Mouse (Mus musculus): ENCODE measurements at regions not wholly inside any gene's neighbourhood (a gene's known extent, or its start where the extent isn't known, plus 50 kb on each side); places are given as distances from the start of the nearest gene placed in this dataset.

DNA sequence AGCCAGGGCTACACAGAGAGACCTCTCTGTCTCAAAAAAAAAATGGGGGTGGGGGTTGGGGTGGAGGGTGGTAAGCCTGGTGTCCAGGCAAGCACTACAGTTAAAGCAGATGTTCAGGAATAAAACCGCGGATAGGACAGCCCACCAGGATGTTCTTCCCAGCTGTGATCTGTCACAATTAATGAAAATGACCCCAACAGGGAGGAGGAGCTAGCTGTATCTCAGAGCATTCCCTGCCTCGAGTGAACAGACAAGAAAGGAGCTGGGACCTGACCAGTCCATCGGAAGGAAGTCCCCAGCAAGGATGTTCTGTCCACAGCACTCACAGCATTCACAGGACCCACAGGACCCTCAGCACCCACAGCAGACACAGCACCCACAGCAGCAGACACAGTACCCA is 80.4 kb downstream of the Utp6 start:
- DNase-seq = no peak

DNA sequence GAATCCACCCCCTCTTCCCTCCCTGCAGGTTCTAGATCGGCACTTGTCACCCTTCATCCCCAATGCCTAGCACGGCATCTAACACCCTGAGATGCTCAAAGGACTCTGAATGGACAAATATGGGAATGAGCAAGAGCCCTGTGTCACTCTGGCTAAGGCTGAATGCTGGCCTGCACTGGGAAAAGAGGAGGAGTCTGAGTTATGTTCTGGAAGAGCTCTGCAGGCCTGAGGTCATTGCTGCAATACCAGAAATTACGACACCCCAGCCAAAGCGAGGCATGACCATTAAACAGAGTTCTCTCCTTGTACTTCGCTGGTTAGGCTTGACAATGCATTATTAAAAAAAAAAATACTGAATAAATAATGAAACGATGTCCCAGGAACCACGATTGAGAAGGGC is 84.1 kb downstream of the Utp6 start:
- DNase-seq = no peak

DNA sequence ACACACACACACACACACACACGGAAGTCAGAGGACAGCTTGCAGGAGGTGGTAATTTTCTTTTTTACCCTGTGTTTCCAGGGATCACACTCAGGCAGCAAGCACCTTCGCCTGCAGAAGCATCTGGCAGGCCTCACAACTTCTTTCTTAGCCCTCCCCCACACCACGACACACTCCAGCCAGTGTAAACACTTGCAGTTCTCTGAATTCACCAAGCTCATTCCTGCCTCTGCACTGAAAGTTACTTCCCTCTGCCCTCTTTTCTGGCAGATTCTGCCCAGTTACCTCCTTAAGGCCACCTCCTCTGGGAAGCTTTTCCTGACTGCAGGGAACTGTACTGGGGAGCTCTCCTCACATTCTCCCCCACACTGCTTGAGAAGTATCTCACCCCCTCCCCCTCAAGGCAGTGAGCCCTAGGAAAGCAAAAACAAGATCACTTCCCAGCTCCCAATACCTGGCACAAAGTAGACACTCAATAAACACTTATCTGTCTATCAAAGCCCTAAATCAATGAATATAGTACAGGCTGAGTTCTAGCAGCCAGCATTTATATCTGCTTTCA is 84.9 kb downstream of the Utp6 start:
- DNase-seq = no peak

DNA sequence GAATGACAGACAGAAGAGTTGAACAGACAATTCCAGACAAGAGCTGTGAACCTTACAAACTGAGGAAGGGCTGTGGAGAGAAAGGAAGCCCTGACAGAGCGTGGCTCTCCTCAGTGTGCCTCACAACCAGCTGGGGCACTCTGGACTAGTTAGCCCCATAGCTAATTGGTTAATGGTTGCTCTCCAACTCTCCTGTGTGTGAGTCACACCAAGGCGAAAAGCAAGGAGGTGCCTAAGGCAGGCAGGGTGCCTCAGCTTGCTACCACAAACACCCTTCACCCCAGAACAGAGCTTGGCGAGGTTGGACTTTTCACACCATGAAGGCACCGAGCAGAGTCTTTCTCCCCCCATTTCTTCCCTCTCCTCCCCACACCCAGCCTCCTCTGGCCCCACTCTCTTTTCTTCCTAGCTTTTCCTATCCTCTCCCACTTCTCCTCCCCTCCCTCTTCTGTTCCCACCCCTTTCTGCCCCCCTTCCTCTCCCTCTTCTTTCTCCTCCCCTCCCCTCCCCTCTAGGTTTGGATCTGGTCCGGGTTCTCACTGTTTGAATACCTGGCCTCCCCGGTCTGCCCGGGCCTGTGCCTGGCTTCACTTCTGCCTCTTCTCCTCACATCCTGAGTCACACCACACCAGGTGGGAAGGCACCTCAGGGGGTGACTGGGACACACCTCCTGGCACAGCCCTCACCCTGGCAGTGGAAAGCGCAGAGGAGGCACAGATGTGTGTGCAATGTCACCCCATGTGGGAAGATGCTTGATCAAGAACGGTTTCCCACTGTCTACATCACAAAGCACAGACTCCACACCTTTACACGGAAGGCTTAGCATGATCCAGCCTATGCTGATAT is 90.2 kb downstream of the Utp6 start:
- no peak for DNase-seq

GRCm38 (mm10) chr11:79870189-79870588 is 92.0 kb downstream of the Utp6 start:
- DNase-seq = no peak

DNA sequence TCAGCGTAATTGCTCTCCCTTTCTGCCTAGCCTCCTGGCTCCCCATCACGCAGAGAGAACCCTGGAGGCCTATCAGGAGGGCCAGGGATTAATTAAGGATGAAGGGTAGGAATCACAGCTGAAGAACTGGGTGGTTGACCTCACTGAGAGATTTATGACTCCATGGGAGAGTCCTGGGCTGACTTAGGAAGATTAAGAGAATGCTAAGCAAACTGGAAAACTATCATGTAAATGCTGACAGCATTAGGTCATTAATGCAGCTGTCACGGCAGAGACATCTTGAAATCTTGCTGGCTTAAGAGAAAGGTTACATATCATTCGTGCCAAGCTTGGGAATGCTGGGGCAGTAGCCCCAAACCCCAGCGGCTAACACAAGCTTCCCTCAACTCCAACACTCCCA is 93.2 kb downstream of the Utp6 start:
- no peak for DNase-seq

GRCm38 (mm10) chr11:79864836-79865235 is 97.4 kb downstream of the Utp6 start:
- no peak for DNase-seq

DNA sequence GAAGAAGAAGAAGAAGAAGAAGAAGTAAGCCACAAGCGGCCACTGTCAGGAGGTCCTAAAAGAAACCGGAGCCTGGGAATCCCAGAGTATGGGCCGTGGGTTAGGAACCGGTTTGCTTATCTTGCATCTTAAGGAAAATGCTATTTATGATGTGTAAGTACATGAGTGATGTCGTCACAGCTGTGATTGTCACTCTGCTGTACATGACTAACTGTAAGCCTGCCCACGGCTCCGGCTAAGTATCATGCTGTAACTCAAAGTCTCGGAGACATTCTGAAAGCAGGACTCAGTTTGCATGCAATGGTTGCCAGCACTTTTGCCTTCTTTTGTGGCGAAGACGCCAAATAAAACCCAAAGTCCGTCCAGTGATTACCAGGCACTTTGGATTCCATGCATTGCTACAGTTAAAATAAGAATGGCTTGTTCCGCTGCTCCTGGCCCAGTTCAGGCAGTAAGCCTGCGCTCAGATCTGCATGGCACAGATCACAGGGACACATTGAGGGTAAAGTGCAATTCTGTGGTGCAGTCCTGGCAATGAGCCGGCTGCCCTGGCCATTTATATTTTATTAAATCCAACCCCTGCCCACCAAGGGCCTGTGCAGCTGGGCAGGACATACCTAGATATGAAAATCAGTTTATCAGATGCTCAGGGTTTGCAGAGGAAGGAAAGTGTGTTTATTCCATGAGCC is 98.6 kb downstream of the Utp6 start:
- DNase-seq = no peak

- DNase-seq = no peak
These were observed 101.6 kb downstream of the Utp6 start for GRCm38 (mm10) chr11:79860611-79861067.

DNA sequence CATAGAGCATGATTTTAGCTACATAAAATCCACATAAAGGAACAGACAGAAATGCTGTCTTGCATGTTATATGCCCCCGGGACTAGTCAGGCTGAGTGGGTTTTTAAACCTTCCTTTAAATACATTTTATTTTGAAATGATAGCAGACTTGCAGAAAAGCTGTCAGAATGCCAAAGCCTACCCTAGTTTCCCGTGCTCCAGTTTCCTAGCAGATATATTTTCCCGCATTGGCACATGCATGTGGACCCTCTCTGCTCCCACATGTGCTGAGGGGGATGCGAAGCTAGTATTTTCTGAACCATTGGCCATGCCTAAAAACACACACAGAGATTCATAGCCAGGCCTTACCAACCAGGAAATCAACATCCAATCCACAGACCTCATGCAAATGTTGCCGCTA is 105.8 kb downstream of the Utp6 start:
- DNase-seq = no peak

- DNase-seq = no peak
These were observed 112.6 kb downstream of the Utp6 start for GRCm38 (mm10) chr11:79849545-79849944.

DNA sequence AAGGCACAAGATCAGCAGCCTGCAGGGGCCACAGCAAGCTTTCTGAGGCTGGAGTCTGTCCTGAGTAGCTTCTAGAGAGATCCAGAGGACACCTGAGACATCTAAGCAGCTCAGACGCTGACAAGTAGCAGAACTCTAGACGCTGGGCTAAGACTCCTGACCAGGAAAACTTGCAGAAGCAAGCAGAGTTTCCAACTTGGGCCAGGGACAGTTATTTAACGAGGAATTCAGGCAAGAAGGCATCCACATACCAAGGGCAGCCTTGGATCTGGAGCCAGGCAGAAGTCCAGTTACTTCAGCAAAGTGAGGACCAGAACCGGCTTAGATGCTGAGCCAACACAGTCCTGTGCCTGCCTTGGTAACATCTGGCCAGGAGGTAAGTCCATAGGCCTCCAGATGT is 117.8 kb downstream of the Utp6 start:
- DNase-seq = no peak

DNA sequence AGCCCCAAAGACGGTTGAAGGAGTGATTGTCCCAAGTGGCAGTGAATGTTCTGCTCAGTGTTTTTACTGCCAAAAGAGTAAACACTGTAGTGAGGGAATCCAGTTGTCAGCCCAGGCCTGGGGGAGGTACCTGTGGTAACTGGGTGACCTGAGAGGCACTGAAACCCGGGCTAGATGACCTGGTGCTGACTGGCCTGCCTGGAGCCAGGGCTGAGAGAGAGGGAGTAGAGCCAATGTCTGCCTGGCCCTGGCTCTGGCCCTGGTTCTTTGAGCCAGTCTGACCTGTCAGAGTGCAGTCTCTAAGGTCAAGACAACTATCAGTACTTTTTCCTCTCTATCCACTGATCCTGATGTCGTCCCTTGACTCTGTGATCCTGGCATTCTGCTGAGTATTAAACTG is 119.2 kb downstream of the Utp6 start:
- no peak for DNase-seq

DNA sequence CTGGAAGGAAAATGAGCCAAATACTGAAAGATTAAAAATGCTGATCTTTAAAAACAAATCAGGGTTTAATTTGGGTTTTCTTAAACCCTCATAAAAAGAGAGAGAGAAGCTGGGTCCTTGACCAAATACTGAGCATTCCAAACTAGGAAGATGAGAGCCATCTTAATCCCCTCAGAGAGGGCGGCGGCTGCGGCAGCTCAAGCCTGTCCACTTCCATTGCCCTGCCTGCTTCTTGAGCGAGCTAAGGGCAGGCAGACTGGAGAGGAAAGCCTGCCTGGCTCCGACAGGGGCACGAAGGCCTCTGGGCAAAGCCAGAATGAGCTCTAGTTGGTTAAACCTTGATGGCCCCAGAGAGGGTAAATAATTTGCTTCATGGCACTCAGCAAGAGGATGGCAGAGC is 122.2 kb downstream of the Utp6 start:
- no peak for DNase-seq

- DNase-seq = no peak
These were observed 124.1 kb downstream of the Utp6 start for GRCm38 (mm10) chr11:79838051-79838450.

DNA sequence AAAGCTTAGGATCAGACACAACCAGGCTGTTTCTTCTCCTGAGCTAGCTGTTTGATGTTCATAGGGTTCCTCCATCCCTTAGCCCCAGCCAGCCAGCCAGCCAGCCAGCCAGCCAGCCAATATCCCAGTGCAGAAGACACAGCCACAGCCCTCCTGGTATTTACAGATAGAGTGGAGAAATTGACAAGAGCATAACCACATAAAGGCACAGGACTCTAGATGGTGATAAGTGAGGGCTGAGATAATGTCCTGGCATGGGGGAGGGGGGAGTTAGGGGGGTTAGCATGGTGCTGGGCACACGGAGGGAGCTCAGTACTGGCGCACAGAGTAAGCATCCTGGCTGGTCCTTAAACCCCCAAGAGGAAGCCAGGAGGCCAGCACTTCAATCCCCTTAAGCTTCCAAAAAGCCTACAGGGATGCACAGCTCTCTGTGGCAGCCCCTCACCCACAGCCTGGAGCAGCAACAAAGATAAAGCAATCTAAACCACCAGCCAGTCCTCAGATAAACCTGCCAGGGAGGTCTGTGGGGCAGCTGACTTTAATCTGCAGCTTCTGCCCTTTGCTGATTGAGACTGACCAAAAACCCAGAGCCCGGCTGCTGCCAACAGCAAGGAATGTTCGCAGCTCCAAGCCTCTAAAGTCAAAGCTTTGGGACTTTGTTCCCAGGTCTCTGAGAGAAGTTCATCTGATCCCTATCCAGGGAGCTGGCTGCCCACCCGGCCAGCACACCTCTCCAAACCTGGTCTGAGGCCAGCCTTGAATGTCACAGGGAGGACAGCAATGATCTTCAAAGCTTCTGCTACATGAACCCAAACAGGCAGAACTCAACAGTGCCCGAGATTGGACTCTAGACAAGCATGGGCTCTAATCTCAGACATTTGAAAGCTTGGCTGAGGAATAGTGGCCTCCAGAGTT is 124.9 kb downstream of the Utp6 start:
- DNase-seq = no peak

- DNase-seq = no peak
These were observed 126.3 kb downstream of the Utp6 start for GRCm38 (mm10) chr11:79835873-79836272.

GRCm38 (mm10) chr11:79833817-79834216 is 128.4 kb downstream of the Utp6 start:
- DNase-seq = no peak

DNA sequence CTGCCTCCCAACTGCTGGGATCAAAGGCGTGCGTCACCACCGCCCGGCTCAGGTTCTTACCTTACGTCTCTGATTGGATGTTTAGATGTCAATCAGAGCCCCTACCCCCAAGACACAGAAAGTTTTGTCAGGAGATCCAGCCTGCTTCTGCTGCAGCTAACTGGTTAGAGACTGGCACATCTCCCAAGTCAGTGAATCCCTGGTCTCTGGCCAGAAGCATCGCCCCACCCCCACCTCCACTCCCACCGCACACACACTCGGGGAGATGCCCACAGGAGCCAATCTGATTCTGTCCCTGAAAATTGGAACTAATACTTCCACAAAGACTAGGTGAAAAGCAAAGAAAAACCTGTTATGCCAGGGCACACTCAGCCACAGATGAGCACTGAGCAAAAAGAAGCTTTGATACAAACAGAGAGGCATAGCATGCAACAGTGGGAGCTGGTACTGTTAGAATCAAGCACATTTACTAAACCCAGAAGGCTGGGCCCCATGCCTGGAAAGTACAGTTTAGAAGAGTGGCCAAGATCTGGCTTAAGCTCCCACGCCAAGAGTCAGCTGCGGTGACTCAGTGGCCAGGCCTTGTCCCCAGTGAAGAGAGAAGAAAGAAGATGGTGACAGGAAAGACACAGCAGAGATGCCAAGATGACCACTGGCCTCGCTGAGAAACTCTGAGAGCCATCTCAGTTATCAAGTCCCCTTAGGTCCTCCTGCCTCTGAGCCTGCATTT is 130.4 kb downstream of the Utp6 start:
- no peak for DNase-seq

DNA sequence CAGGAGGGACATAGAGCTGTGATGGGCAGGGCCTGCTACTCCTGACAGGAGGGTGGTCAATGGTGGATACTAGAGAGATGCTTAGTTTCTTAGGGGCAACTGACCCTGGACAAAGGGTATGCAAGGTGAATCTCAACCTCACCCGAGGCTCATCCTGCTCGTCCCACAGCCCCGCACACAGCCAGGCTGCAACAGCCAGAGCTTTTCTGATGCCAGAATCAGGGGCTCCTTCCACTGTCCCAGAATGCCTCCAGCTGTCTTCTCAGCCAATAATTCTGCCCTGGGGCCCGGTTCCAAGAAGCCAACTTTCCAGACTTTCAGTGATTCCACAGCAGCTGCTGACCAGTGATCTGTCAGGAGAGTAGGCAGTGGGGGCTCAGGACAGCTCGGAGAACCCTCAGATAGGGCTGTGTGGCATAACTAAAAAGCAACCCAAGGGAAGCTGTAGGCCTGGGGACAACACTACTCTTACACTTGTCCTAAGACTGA is 131.6 kb downstream of the Utp6 start:
- DNase-seq = no peak

- no peak for DNase-seq
These were observed 135.2 kb downstream of the Utp6 start for GRCm38 (mm10) chr11:79827034-79827433.

GRCm38 (mm10) chr11:79825881-79826280 is 136.3 kb downstream of the Utp6 start:
- no peak for DNase-seq

Data from thymus, postnatal 36 days (tissue).